Mouse (Mus musculus) ES-E14 (cell line): Measurements from ENCODE around the gene Ppp2r2c. TPM values are rescaled to one million over a fixed set of nuclear protein-coding genes. Genes with fewer than 3 reads are reported as not detected.

Source experiments
- DNase-seq: peaks from one replicate; pipeline ENCODE4 v3.0.0-alpha.2; 2013; ENCODE audit warnings: low read depth, low spot score
- H3K27ac ChIP-seq: 2 replicates; pipeline ENCODE4 v1.5.1; 2012; ENCODE audit warnings: low read depth, mild to moderate bottlenecking, low read length, moderate library complexity, mixed read lengths; ENCODE audit not compliant: poor library complexity, insufficient read depth, severe bottlenecking
- H3K36me3 ChIP-seq: 2 replicates; pipeline ENCODE4 v1.6.1; 2012; ENCODE audit warnings: mild to moderate bottlenecking, low read length, moderate library complexity, mixed read lengths; ENCODE audit not compliant: control insufficient read depth, poor library complexity, insufficient read depth, severe bottlenecking
- H3K4me1 ChIP-seq, 2 experiments: fragments of 150-350 bp in 1 of 2; sonication (generic) in 1 of 2; 2 replicates each; pipeline ENCODE4 v1.6.1; 2012; ENCODE audit warnings: low read length in 2 of 2, mild to moderate bottlenecking in 1 of 2, mixed read lengths in 1 of 2; ENCODE audit not compliant: control insufficient read depth in 2 of 2, insufficient read depth in 2 of 2, poor library complexity in 1 of 2
- H3K4me3 ChIP-seq, 2 experiments: fragments of 150-350 bp in 1 of 2; sonication (generic) in 1 of 2; 2 replicates each; pipeline ENCODE4 v1.5.1; 2012; ENCODE audit warnings: low read length in 2 of 2, low read depth in 1 of 2, mild to moderate bottlenecking in 1 of 2, mixed read lengths in 1 of 2; ENCODE audit not compliant: insufficient read depth in 1 of 2, poor library complexity in 1 of 2, severe bottlenecking in 1 of 2
- H3K9ac ChIP-seq: 2 replicates; pipeline ENCODE4 v1.6.1; 2012; ENCODE audit warnings: low read depth, mild to moderate bottlenecking, low read length, mixed read lengths; ENCODE audit not compliant: poor library complexity, insufficient read depth, severe bottlenecking
- H3K9me3 ChIP-seq: fragments of 150-350 bp; sonication (generic); 2 replicates; pipeline ENCODE4 v1.6.1; 2012; ENCODE audit warnings: low read depth, mild to moderate bottlenecking, low read length; ENCODE audit not compliant: control insufficient read depth, insufficient read depth
- CHD2 ChIP-seq: IDR thresholded peaks from 2 replicates; pipeline ENCODE4 v1.6.1; 2014; ENCODE audit warnings: mild to moderate bottlenecking, low read depth, low read length, inconsistent platforms
- HCFC1 ChIP-seq: IDR thresholded peaks from 2 replicates; pipeline ENCODE4 v1.6.1; 2012; ENCODE audit warnings: low read length, inconsistent platforms, borderline replicate concordance; ENCODE audit not compliant: insufficient read depth
- MAFK ChIP-seq: IDR thresholded peaks from 2 replicates; pipeline ENCODE4 v1.6.1; 2014; ENCODE audit warnings: mild to moderate bottlenecking, low read depth, low read length, inconsistent platforms; ENCODE audit not compliant: insufficient read depth
- ZC3H11A ChIP-seq: IDR thresholded peaks from 2 replicates; pipeline ENCODE4 v1.6.1; 2012; ENCODE audit warnings: low read depth, mild to moderate bottlenecking, inconsistent platforms, low read length, borderline replicate concordance
- ZNF384 ChIP-seq: IDR thresholded peaks from 2 replicates; pipeline ENCODE4 v1.6.1; 2012; ENCODE audit warnings: low read depth, low read length, inconsistent platforms
- in situ Hi-C, 2 experiments: fragments of 600-800 bp; cut with MboI; formaldehyde crosslinking; loops; one replicate each; pipeline ENCODE4 v1.15.1; 2025; ENCODE audit warnings: low sequenced_read_pairs in 2 of 2, inconsistent platforms in 1 of 2; ENCODE audit not compliant: unreplicated experiment in 2 of 2
- total RNA-seq: library from RNA; depleted of rRNA; stranded (reverse); fragments of 300-350 nt; gene quantifications from 2 replicates; pipeline ENCODE4 v1.2.3, GENCODE M21; 2012

Ppp2r2c gene
- total RNA-seq, 1 experiment = 7.3 TPM

DNA sequence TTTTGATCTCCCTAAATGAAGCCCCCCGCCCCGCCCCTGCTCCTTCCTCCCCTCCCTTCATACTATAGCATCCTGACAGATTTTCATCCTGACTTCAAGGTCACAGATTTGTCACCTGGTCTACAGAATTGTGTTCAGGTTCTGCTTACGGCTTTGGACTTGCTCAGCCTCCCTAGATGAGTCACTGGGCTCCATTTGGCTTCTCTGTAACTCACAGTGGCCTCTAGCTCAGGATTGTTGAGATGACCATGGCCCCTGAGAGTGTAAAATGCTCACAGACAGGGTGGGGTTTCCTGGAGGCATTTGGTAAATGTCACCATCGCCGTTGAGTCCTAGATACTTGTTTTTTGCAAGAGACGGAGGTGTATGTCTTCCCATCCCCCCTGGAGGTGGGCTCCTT is 2.6 kb downstream of the Ppp2r2c start:
- in situ Hi-C loops = no loop called here
- Histone ChIP-seq H3K9me3 (no peaks in the 10 kb centered on the region), H3K9ac (no peak overlapping the region), H3K27ac (no peak overlapping the region), H3K4me1 (peaks cover 0 to 2% of the 10 kb centered on the region in 2 experiments; a peak in 1 of 4 replicates), H3K36me3 (no peaks in the 10 kb centered on the region), H3K4me3 (no peak overlapping the region)
- TF ChIP-seq CHD2 (no peak), ZC3H11A (no peak), HCFC1 (no peak), MAFK (no peak), ZNF384 (no peak)
- no peak for DNase-seq

DNA sequence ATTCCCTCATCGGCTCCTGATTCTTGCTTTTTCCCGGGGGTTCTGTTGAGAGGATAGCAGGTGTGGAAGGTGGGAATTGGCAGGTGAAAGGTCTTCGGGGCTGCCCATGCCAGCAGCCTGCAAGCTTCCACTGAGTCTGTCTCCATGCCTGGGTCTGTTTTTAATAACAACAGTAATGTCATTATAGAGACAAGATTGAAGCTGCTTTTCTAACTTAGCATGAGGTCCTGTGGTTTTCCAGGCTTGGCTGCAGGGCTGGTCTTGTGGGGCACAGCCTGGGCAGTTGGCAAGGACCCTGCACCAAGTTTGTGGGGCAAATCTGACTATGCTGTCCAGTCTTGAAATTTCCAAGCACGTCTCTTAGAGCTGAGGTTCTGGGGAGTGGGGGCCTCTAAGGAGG is 7.6 kb downstream of the Ppp2r2c start:
- no peak for DNase-seq
- TF ChIP-seq MAFK (no peak), CHD2 (no peak), HCFC1 (no peak), ZC3H11A (no peak), ZNF384 (no peak)
- in situ Hi-C loops = no loop called here
- Histone ChIP-seq H3K9me3 (no peaks in the 10 kb centered on the region), H3K4me3 (no peak overlapping the region), H3K4me1 (peaks cover 2 to 17% of the 10 kb centered on the region in 2 experiments; a peak in 1 of 4 replicates), H3K27ac (no peak overlapping the region), H3K36me3 (no peaks in the 10 kb centered on the region; the same call in 1 of the 2 replicates), H3K9ac (no peak overlapping the region)

GRCm38 (mm10) chr5:36876777-36877396 is 8.6 kb downstream of the Ppp2r2c start:
- Histone ChIP-seq H3K36me3 (no peaks in the 10 kb centered on the region; the same call in 1 of the 2 replicates), H3K4me1 (peaks cover 2 to 21% of the 10 kb centered on the region in 2 experiments; a peak in 1 of 4 replicates), H3K9me3 (no peaks in the 10 kb centered on the region), H3K4me3 (no peak overlapping the region), H3K9ac (no peak overlapping the region), H3K27ac (no peak overlapping the region; the same call in 1 of the 2 replicates)
- no peak for DNase-seq
- TF ChIP-seq CHD2 = no peak
- no peak for TF ChIP-seq MAFK
- no peak for TF ChIP-seq HCFC1
- TF ChIP-seq ZC3H11A = no peak
- TF ChIP-seq ZNF384 = no peak
- in situ Hi-C loops = no loop called here

DNA sequence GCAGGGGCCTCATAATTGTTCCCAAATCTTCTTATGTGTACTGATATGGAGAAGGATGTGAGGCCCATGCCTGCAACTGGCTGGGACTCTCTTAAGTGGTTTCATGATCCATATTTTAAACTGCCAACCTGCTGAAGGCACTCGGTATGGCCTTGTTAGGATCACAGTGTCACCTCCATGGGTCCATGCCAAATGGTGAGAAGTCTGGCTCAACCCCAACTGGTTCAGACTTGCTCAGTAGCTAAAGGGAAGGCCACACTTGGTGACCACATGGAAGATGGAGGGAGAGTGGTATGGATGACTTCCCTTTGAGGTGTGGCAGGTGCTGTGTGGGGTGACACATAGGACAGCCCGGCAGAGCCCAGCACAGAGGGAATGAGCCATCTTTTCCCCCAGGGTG is 9.3 kb downstream of the Ppp2r2c start:
- Histone ChIP-seq H3K36me3 (no peaks in the 10 kb centered on the region; the same call in 1 of the 2 replicates), H3K9me3 (no peaks in the 10 kb centered on the region), H3K27ac (no peak overlapping the region), H3K4me3 (no peak overlapping the region), H3K4me1 (peaks cover 4 to 21% of the 10 kb centered on the region in 2 experiments; a peak in 1 of 4 replicates), H3K9ac (no peak overlapping the region)
- TF ChIP-seq HCFC1 = no peak
- no peak for TF ChIP-seq CHD2
- no peak for TF ChIP-seq MAFK
- no peak for TF ChIP-seq ZNF384
- no peak for TF ChIP-seq ZC3H11A
- DNase-seq = no peak
- in situ Hi-C loops = no loop called here
